Mouse (Mus musculus): ENCODE data around the gene Gm17555.
A peak's percentile ranks its signal among the peaks of the same experiment; 100 is the strongest.

- 0 out of 2 replicates have a peak, but pooled peaks have one; percentile 38 for TF ChIP-seq CTCF (IDR thresholded peaks at IDR 0.05; ENCODE audit: low read depth)
- no peak for TF ChIP-seq EP300 (IDR thresholded peaks at IDR 0.05; ENCODE audit: low read depth)
These were observed 30.5 kb downstream of the Gm17555 start for GRCm38 (mm10) chr2:126245446-126245845.
